Mouse (Mus musculus): ENCODE measurements around the gene Timm8a2.

DNA sequence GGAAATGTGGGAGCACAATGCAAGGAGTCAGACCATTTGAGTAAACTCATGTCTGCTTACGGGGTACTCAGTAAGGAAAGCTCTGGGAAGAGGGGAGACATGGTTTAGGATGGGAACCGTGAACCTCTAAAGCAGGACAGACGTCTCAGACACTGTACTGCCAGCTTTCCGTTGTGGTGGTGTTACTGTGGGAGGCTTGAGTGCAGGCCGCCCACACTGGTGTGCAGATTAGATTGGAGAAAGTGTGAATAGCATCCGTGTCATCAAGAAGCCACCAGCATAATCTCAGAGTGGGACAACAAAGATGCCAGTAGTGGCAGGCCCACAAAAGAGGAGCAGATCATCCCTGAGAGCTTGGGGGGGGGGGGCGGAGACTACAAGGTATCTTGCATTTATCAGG lies 32.2 kb upstream of the Timm8a2 start:
- no peak for TF ChIP-seq POLR2A (IDR thresholded peaks at IDR 0.05; ENCODE audit: insufficient read depth, low read depth, low read length)
- no peak for TF ChIP-seq CTCF (IDR thresholded peaks at IDR 0.05; ENCODE audit: insufficient read depth, low read depth, low read length)

Measured in olfactory bulb, adult 2 months (tissue).